Mouse (Mus musculus) midbrain, embryonic 11.5 days (tissue): ENCODE results near the gene Ntf5. TPM values are rescaled to one million over a fixed set of nuclear protein-coding genes. Genes with fewer than 3 reads are reported as not detected.

Experiments
- ATAC-seq: fragments of 200-750 bp; cut with Nextera tagmentation; 2 replicates; pipeline ENCODE4 v1.8.0; 2017; ENCODE audit warnings: moderate TSS enrichment, moderate library complexity; ENCODE audit not compliant: low FRiP score
- DNase-seq: peaks from one replicate; pipeline ENCODE4 v3.0.0; 2015; ENCODE audit warnings: low spot score; ENCODE audit errors: missing footprints
- H3K27ac ChIP-seq: fragments of 300-500 bp; sonication (generic); 2 replicates; pipeline ENCODE4 v1.5.1; 2014; ENCODE audit warnings: low read depth, low read length
- H3K27me3 ChIP-seq: fragments of 300-500 bp; sonication (generic); 2 replicates; pipeline ENCODE4 v1.6.1; 2014; ENCODE audit warnings: mild to moderate bottlenecking, low read length, moderate library complexity, mixed read lengths; ENCODE audit not compliant: control insufficient read depth, insufficient read depth
- H3K36me3 ChIP-seq: fragments of 300-500 bp; sonication (generic); 2 replicates; pipeline ENCODE4 v1.6.1; 2014; ENCODE audit warnings: mild to moderate bottlenecking, low read length, moderate library complexity, mixed read lengths; ENCODE audit not compliant: control insufficient read depth, insufficient read depth
- H3K4me1 ChIP-seq: fragments of 300-500 bp; sonication (generic); 2 replicates; pipeline ENCODE4 v1.6.1; 2014; ENCODE audit warnings: low read length; ENCODE audit not compliant: control insufficient read depth, insufficient read depth
- H3K4me2 ChIP-seq: fragments of 300-500 bp; sonication (generic); 2 replicates; pipeline ENCODE4 v1.6.1; 2014; ENCODE audit warnings: mild to moderate bottlenecking, moderate library complexity
- H3K4me3 ChIP-seq: fragments of 300-500 bp; sonication (generic); 2 replicates; pipeline ENCODE4 v1.5.1; 2014; ENCODE audit warnings: low read depth, low read length
- H3K9ac ChIP-seq: fragments of 300-500 bp; sonication (generic); 2 replicates; pipeline ENCODE4 v1.6.1; 2014; ENCODE audit warnings: low read length
- H3K9me3 ChIP-seq: fragments of 300-500 bp; sonication (generic); 2 replicates; pipeline ENCODE4 v1.6.1; 2016; ENCODE audit warnings: low read length; ENCODE audit not compliant: control insufficient read depth
- WGBS: fragments of 180-500 bp; shearing (Covaris S2); extraction: QIAGEN DNeasy Blood & Tissue Kit; methylation state at CpG from one replicate; pipeline ENCODE4 v1.1.7; 2014; 5-methylcytosine and 5-hydroxymethylcytosine counted together
- polyA plus RNA-seq: library from polyadenylated mRNA; unstranded; fragments of >200 nt; fragmentation: Nextera tagmentation; extraction: Ambion mirVana; gene quantifications from 2 replicates; pipeline ENCODE4 v1.2.1, GENCODE M21; 2014

The Ntf5 gene
- polyA plus RNA-seq, 1 experiment from 2014 or later, result 0.44 TPM

DNA sequence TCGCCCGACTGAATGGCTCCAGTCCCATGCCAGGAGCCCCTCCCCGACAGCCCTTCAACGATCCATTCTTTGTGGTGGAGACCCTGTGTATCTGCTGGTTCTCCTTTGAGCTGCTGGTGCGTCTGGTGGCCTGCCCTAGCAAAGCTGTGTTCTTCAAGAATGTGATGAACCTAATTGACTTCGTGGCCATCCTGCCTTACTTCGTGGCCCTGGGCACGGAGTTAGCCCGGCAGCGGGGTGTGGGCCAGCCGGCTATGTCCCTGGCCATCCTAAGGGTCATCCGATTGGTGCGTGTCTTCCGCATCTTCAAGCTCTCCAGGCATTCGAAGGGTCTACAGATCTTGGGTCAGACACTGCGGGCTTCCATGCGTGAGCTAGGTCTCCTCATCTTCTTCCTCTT, 4.5 kb upstream of the Ntf5 start:
- Histone ChIP-seq H3K9ac (no peak overlapping the region), H3K27ac (no peak overlapping the region), H3K36me3 (no peaks in the 10 kb centered on the region), H3K9me3 (no peaks in the 10 kb centered on the region), H3K27me3 (peaks cover 75% of the 10 kb centered on the region), H3K4me3 (no peak overlapping the region), H3K4me1 (peaks cover 5% of the 10 kb centered on the region), H3K4me2 (no peak overlapping the region)
- 86% methylated on average over 17 of the region's 17 CpGs for WGBS
- ATAC-seq (no peak), DNase-seq (peak; percentile 60)

- Histone ChIP-seq H3K9me3 (no peaks in the 10 kb centered on the region), H3K4me1 (peaks cover 6% of the 10 kb centered on the region), H3K27ac (no peak overlapping the region), H3K27me3 (peaks cover 82% of the 10 kb centered on the region), H3K9ac (no peak overlapping the region), H3K4me3 (no peak overlapping the region), H3K4me2 (no peak overlapping the region), H3K36me3 (no peaks in the 10 kb centered on the region)
- ATAC-seq (no peak), DNase-seq (peak; percentile 10)
- WGBS, result 83% methylated on average over 8 of the region's 8 CpGs
These were observed 3.9 kb upstream of the Ntf5 start for GRCm38 (mm10) chr7:45409497-45410163.

DNA sequence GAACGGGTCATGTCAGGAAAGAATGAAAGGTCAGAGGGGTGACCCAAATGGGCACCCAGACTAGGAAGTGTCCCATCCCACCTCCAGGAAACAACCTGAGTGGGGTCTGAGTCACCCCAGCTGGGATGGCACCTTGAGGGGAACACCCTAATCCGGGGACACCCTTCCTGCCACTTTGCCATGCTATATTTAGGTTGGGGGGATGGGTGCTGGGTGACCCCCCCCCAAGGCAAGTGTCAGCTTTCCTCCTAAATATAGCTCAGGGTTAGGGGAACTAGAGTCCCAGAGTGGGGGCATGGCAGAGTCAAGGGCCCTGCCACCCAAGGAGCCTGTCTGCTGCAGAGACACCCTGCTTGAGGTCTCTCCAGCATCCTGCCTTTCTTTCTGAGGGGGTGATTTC, 1.1 kb upstream of the Ntf5 start:
- Histone ChIP-seq H3K4me1 (peaks cover 4% of the 10 kb centered on the region), H3K9ac (no peak overlapping the region), H3K9me3 (no peaks in the 10 kb centered on the region), H3K4me3 (no peak overlapping the region), H3K27ac (no peak overlapping the region), H3K4me2 (no peak overlapping the region), H3K36me3 (no peaks in the 10 kb centered on the region), H3K27me3 (peaks cover 83% of the 10 kb centered on the region)
- ATAC-seq (no peak), DNase-seq (peak; percentile 82)
- 91% methylated on average over 2 of the region's 2 CpGs for WGBS

- no peak for DNase-seq
- WGBS, result 2% methylated on average over 27 of the region's 27 CpGs
These were observed 607 bp downstream of the Ntf5 start for GRCm38 (mm10) chr7:45413864-45414739.

DNA sequence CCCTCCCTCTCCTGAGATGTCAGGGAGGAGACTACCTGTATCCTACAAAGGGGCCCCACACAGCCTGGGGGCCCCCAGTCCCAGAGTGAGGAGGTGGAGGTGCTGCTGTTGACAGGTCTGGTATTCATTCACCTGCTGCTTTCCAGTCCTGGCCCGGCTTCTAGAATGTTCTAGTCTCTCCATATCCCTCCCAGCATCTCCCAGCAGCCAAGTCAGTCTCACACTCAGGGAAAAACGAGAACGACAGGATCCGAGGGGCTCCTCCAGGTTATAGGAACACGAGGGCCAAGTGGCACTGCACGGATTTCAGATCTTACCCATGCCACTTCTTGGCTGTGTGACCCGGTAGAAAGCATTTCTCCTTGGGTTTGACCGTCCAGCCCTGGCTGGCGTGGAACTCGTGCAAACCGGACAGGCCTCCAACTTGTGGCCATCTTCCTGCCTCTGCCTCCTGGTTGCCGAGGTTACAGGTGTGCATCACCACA, 1.3 kb downstream of the Ntf5 start:
- H3K4me1 ChIP-seq, result peaks cover 4% of the 10 kb centered on the region
- H3K27ac ChIP-seq, result no peak overlapping the region
- H3K27me3 ChIP-seq, result peaks cover 82% of the 10 kb centered on the region
- peak; percentile 88 for DNase-seq
- 40% methylated on average over 12 of the region's 12 CpGs for WGBS
- H3K9me3 ChIP-seq, result no peaks in the 10 kb centered on the region
- no peaks in the 10 kb centered on the region for H3K36me3 ChIP-seq
- no peak overlapping the region for H3K4me2 ChIP-seq
- no peak overlapping the region for H3K9ac ChIP-seq
- ATAC-seq, result no peak
- H3K4me3 ChIP-seq, result no peak overlapping the region

More at GRCm38 (mm10) chr7:45413864-45414739, 607 bp downstream of the Ntf5 start:
- H3K9ac ChIP-seq, result peak overlapping the region; percentile 22
- H3K4me3 ChIP-seq, result peak overlapping the region; percentile 42
- no peaks in the 10 kb centered on the region for H3K36me3 ChIP-seq
- peak overlapping the region; percentile 60 for H3K4me2 ChIP-seq
- H3K9me3 ChIP-seq, result no peaks in the 10 kb centered on the region
- ATAC-seq, result no peak; the same call in 1 of the 2 replicates
- no peak overlapping the region for H3K27ac ChIP-seq
- H3K27me3 ChIP-seq, result peaks cover 82% of the 10 kb centered on the region
- peaks cover 4% of the 10 kb centered on the region for H3K4me1 ChIP-seq

- Histone ChIP-seq H3K9ac (no peak overlapping the region), H3K4me2 (no peak overlapping the region), H3K27ac (no peak overlapping the region), H3K9me3 (no peaks in the 10 kb centered on the region), H3K4me1 (peaks cover 4% of the 10 kb centered on the region), H3K27me3 (peaks cover 88% of the 10 kb centered on the region), H3K4me3 (no peak overlapping the region), H3K36me3 (no peaks in the 10 kb centered on the region)
- DNase-seq (no peak), ATAC-seq (no peak)
- 11% methylated on average over 37 of the region's 37 CpGs for whole genome bisulfite sequencing
These were observed 2.1 kb downstream of the Ntf5 start for GRCm38 (mm10) chr7:45415636-45416035.

DNA sequence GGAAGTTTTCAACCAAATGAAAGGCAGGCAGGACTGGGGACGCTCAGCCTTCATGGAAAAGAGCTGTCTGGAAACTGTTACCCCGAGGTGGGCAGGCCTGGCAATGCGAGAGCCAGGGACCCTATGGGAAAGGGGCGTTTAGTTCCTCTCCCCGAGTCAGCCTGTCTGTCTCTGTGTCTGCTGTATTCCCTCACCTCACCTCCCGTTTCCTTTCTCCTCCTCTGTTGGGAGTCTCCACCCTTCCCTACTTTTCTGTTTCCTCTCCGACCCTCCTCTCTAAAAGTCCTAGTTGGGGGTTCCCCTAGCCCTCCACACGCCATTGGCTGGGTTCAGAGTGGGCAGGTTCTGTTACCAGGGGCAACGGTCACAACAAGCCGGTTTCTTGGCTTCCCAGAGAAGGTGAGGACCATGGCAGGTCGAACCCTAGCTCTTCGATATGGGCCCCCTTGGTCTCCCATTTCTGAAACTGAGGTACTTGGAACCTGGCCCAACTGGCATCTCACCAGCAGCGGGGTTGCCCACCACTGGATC, 4.5 kb downstream of the Ntf5 start:
- no peaks in the 10 kb centered on the region for H3K9me3 ChIP-seq
- H3K36me3 ChIP-seq, result peaks cover 16% of the 10 kb centered on the region
- peaks cover 4% of the 10 kb centered on the region for H3K4me1 ChIP-seq
- ATAC-seq (no peak), DNase-seq (peak; percentile 85)
- H3K27me3 ChIP-seq, result peaks cover 73% of the 10 kb centered on the region
- no peak overlapping the region for H3K9ac ChIP-seq
- H3K4me3 ChIP-seq, result no peak overlapping the region
- H3K27ac ChIP-seq, result no peak overlapping the region
- no peak overlapping the region for H3K4me2 ChIP-seq
- 12% methylated on average over 13 of the region's 13 CpGs for whole genome bisulfite sequencing

GRCm38 (mm10) chr7:45419859-45420614, 6.5 kb downstream of the Ntf5 start:
- ATAC-seq (no peak), DNase-seq (peak; percentile 83)
- H3K9ac ChIP-seq, result no peak overlapping the region
- peaks cover 53% of the 10 kb centered on the region for H3K27me3 ChIP-seq
- H3K4me1 ChIP-seq, result no peaks in the 10 kb centered on the region
- H3K27ac ChIP-seq, result no peak overlapping the region
- 13% methylated on average over 27 of the region's 27 CpGs for WGBS
- H3K9me3 ChIP-seq, result no peaks in the 10 kb centered on the region
- peaks cover 29% of the 10 kb centered on the region for H3K36me3 ChIP-seq
- no peak overlapping the region for H3K4me3 ChIP-seq
- no peak overlapping the region for H3K4me2 ChIP-seq
